Mouse (Mus musculus): Measurements from ENCODE around the gene Runx3. TPM values are rescaled to one million over a fixed set of nuclear protein-coding genes. Genes with fewer than 3 reads are reported as not detected.
A peak's percentile ranks its signal among the peaks of the same experiment; 100 is the strongest.

Gene Runx3
- polyA plus RNA-seq, 1 experiment from 2014 or later, result not detected

DNA sequence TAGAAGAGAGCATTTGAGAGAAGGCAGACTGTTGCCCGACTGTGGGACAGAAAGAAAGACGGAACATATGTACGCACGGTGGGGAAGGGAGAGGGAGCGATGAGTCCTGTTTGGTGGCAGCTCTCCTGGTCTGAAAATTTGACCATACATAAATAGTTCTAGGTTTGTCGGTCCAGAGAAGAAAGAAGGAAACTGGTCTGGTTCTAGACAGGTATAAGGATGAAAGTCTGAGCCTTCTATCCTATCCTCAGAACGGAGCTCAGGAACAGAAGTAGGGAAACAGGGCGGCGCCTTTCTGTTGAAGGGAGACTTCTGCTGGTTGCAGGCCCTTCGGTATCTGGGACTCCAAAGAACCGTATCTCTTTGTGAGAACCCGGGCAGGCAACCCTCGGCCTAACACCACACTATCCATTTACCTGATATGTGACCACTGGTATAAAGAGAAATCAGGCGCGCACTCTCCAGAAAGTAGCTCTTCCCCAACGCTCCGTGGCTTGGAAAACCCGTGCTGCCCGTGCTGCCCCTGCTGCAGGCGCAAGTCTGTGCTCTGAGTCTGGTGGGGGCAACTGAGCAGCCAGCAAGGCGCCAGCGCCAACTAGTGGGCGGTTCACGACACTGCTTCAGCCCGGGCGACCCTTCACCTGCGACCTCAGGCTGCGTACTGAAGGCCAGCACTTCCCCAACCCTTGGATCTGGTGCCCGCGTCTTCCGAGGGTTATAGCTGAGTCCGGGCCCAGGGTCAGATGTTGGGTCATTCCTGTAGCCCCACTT is 29.8 kb downstream of the Runx3 start:
- 2% methylated on average over 32 of the region's 32 CpGs for WGBS (ENCODE audit: insufficient replicate concordance)
- Histone ChIP-seq H3K9ac (ENCODE audit: low read depth, low read length) (no peak overlapping the region), H3K9me3 (replicated peaks; ENCODE audit: control insufficient read depth, low read length) (no peaks in the 10 kb centered on the region), H3K4me2 (peak overlapping the region; percentile 11; the same call in 1 of the 2 replicates), H3K27me3 (ENCODE audit: control insufficient read depth, insufficient read depth, low read length) (peaks cover 99% of the 10 kb centered on the region), H3K36me3 (ENCODE audit: control insufficient read depth, insufficient read depth, low read length) (no peaks in the 10 kb centered on the region), H3K27ac (ENCODE audit: low read depth, low read length) (no peak overlapping the region), H3K4me1 (ENCODE audit: control insufficient read depth, insufficient read depth, low read length) (peaks cover 15% of the 10 kb centered on the region), H3K4me3 (ENCODE audit: low read depth, low read length) (no peak overlapping the region)
- ATAC-seq (replicated peaks; ENCODE audit: insufficient number of reproducible peaks, low FRiP score, low TSS enrichment), result no peak

DNA sequence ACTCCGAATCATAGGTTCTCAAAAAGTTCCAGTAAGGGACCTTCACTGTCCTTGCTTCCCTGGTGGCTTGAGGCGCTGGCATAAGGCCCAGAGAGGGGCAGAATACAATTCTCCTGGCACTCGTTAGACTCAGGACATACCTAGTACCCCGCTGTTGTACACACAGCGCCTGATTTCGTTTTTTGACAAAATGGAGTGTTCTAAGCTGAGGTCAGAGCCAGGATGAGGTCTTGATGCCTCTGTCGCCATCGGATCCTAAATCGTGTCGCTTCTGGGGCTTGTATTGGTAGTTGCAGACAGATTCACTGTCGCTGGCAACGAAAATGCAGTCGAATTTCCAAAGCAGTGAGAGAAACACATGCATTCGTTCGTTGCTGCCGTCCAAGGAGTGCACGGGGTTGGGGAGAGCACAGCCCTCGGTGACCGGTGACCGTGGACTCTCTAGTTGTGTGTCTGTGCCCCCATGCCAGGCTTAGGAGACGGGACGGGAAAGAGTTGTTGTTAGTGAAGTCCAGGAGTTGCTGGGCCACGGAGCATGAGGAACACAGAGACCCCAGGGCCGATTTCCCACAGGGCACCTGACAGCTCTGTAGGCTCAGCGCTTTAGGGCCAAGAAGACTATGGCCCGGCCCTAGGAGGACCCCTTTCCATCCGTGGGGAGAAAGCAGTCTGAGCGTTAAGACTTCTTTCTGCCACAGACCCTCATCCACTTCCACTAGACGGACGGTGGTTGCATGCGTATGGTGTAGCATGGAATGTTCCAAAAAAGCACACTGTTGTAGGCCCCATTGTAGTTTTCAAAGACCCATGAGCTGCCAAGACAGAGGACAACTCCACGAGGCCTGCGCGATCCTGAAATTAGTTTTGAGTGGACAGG is 30.9 kb downstream of the Runx3 start:
- H3K4me2 ChIP-seq, result no peak overlapping the region; the same call in 1 of the 2 replicates
- no peak overlapping the region for H3K9ac ChIP-seq (ENCODE audit: low read depth, low read length)
- H3K4me1 ChIP-seq (ENCODE audit: control insufficient read depth, insufficient read depth, low read length), result peaks cover 14% of the 10 kb centered on the region
- no peaks in the 10 kb centered on the region for H3K9me3 ChIP-seq (replicated peaks; ENCODE audit: control insufficient read depth, low read length)
- peaks cover 99% of the 10 kb centered on the region for H3K27me3 ChIP-seq (ENCODE audit: control insufficient read depth, insufficient read depth, low read length)
- H3K36me3 ChIP-seq (ENCODE audit: control insufficient read depth, insufficient read depth, low read length), result no peaks in the 10 kb centered on the region
- ATAC-seq (replicated peaks; ENCODE audit: insufficient number of reproducible peaks, low FRiP score, low TSS enrichment), result no peak
- 8% methylated on average over 34 of the region's 34 CpGs for WGBS (ENCODE audit: insufficient replicate concordance)
- no peak overlapping the region for H3K27ac ChIP-seq (ENCODE audit: low read depth, low read length)
- peak overlapping the region; percentile 41; the same call in 1 of the 2 replicates for H3K4me3 ChIP-seq (ENCODE audit: low read depth, low read length)

DNA sequence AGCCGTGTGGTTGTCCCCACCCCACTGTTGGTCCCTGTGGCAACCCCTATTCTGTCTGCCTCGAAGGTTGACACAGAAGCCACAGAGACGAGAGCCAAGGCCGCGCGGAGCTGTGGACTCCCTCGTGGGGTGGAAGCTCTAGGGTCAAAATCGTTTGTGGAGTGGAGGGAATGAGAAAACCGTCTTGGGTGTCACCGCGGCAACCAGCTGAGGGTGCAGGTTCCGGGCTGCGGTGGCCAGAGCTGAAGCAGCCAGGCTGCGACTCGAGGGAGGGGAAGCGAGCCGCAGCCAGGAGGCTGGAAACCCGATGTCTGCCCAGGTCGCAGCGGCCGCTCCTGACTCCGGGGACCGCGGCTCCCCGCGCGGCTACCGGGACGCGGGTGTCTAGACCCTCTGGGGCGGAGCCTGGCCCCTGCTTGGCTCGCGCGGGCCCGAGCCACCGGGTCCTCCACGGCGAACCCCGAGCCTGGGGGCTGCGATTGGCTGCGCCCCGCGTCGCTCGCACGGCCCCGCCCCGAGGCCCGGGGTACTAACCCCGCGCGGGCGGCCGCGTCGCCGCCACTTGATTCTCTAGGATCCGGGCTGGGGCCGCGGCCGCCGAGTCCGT is 31.6 kb downstream of the Runx3 start:
- ATAC-seq (replicated peaks; ENCODE audit: insufficient number of reproducible peaks, low FRiP score, low TSS enrichment), result 0 out of 2 replicates have a peak, but pooled peaks have one; percentile 13
- Histone ChIP-seq H3K9ac (ENCODE audit: low read depth, low read length) (no peak overlapping the region; the same call in 1 of the 2 replicates), H3K4me2 (peak overlapping the region; percentile 64), H3K4me1 (ENCODE audit: control insufficient read depth, insufficient read depth, low read length) (peaks cover 10% of the 10 kb centered on the region), H3K27ac (ENCODE audit: low read depth, low read length) (no peak overlapping the region), H3K27me3 (ENCODE audit: control insufficient read depth, insufficient read depth, low read length) (peaks cover 99% of the 10 kb centered on the region), H3K4me3 (ENCODE audit: low read depth, low read length) (peak overlapping the region; percentile 41), H3K9me3 (replicated peaks; ENCODE audit: control insufficient read depth, low read length) (no peaks in the 10 kb centered on the region), H3K36me3 (ENCODE audit: control insufficient read depth, insufficient read depth, low read length) (no peaks in the 10 kb centered on the region)
- under 1% methylated on average over 63 of the region's 63 CpGs for WGBS (ENCODE audit: insufficient replicate concordance)

- Histone ChIP-seq H3K36me3 (ENCODE audit: control insufficient read depth, insufficient read depth, low read length) (no peaks in the 10 kb centered on the region), H3K27ac (ENCODE audit: low read depth, low read length) (no peak overlapping the region), H3K4me1 (ENCODE audit: control insufficient read depth, insufficient read depth, low read length) (peaks cover 10% of the 10 kb centered on the region), H3K9me3 (replicated peaks; ENCODE audit: control insufficient read depth, low read length) (no peaks in the 10 kb centered on the region), H3K9ac (ENCODE audit: low read depth, low read length) (no peak overlapping the region), H3K4me3 (ENCODE audit: low read depth, low read length) (peak overlapping the region; percentile 41), H3K27me3 (ENCODE audit: control insufficient read depth, insufficient read depth, low read length) (peaks cover 99% of the 10 kb centered on the region), H3K4me2 (peak overlapping the region; percentile 64)
- 1% methylated on average over 45 of the region's 45 CpGs for WGBS (ENCODE audit: insufficient replicate concordance)
- ATAC-seq (replicated peaks; ENCODE audit: insufficient number of reproducible peaks, low FRiP score, low TSS enrichment), result no peak
Observed at GRCm38 (mm10) chr4:135152834-135153259, 32.4 kb downstream of the Runx3 start.

DNA sequence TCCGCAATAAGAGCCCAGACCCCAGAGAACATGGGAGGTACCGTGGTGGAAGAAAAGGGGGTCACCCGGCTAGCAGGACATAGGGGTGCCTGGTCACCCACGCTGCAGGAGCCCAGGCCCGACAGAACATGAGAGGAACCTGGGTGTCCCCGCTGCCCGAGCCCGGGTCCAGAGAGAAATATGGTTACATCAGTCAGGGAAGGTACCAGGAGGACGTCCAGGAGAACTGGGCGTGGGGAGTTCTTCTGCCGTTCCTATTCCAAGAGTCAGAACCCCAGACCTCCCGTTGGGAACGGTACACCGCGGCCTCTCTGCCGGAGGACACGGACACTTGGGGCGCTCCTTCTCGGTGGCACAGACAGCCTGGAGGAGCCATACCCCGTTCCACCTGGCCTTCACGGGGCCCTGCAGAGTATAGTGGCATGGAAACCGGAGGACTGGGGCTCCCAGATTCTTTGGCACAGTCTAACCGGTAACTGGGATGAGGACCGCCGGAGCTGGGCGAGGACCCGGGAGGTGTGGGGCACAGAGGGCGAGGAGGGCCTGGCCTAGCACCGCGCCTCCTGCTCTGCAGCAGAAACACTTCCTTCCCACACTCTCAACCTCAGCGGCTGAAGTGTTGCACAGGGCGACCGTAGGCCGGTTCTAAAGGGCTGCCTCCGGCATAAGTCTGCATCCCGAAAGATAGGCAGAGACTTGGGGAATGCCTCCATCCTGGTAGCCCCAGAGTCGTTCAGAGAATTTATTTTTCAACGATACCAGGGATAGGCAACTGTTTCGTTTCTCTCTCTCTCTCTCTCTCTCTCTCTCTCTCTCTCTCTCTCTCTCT is 33.0 kb downstream of the Runx3 start:
- no peak overlapping the region for H3K9ac ChIP-seq (ENCODE audit: low read depth, low read length)
- peak overlapping the region; percentile 41 for H3K4me3 ChIP-seq (ENCODE audit: low read depth, low read length)
- H3K27me3 ChIP-seq (ENCODE audit: control insufficient read depth, insufficient read depth, low read length), result peaks cover 99% of the 10 kb centered on the region
- no peak overlapping the region; the same call in 1 of the 2 replicates for H3K4me2 ChIP-seq
- H3K9me3 ChIP-seq (replicated peaks; ENCODE audit: control insufficient read depth, low read length), result no peaks in the 10 kb centered on the region
- peaks cover 12% of the 10 kb centered on the region for H3K4me1 ChIP-seq (ENCODE audit: control insufficient read depth, insufficient read depth, low read length)
- no peak overlapping the region for H3K27ac ChIP-seq (ENCODE audit: low read depth, low read length)
- under 1% methylated on average over 39 of the region's 39 CpGs for WGBS (ENCODE audit: insufficient replicate concordance)
- ATAC-seq (replicated peaks; ENCODE audit: insufficient number of reproducible peaks, low FRiP score, low TSS enrichment), result no peak
- H3K36me3 ChIP-seq (ENCODE audit: control insufficient read depth, insufficient read depth, low read length), result no peaks in the 10 kb centered on the region

GRCm38 (mm10) chr4:135154089-135154949 is 33.9 kb downstream of the Runx3 start:
- H3K9me3 ChIP-seq (replicated peaks; ENCODE audit: control insufficient read depth, low read length), result no peaks in the 10 kb centered on the region
- no peak overlapping the region for H3K4me3 ChIP-seq (ENCODE audit: low read depth, low read length)
- no peak overlapping the region for H3K4me2 ChIP-seq
- no peak overlapping the region for H3K27ac ChIP-seq (ENCODE audit: low read depth, low read length)
- no peak overlapping the region for H3K9ac ChIP-seq (ENCODE audit: low read depth, low read length)
- peaks cover 99% of the 10 kb centered on the region for H3K27me3 ChIP-seq (ENCODE audit: control insufficient read depth, insufficient read depth, low read length)
- peaks cover 16% of the 10 kb centered on the region for H3K4me1 ChIP-seq (ENCODE audit: control insufficient read depth, insufficient read depth, low read length)
- 1% methylated on average over 21 of the region's 21 CpGs for WGBS (ENCODE audit: insufficient replicate concordance)
- ATAC-seq (replicated peaks; ENCODE audit: insufficient number of reproducible peaks, low FRiP score, low TSS enrichment), result no peak
- H3K36me3 ChIP-seq (ENCODE audit: control insufficient read depth, insufficient read depth, low read length), result no peaks in the 10 kb centered on the region

GRCm38 (mm10) chr4:135155106-135155800 is 34.8 kb downstream of the Runx3 start:
- 3% methylated on average over 29 of the region's 31 CpGs for WGBS (ENCODE audit: insufficient replicate concordance)
- no peak overlapping the region for H3K27ac ChIP-seq (ENCODE audit: low read depth, low read length)
- peaks cover 16% of the 10 kb centered on the region for H3K4me1 ChIP-seq (ENCODE audit: control insufficient read depth, insufficient read depth, low read length)
- no peaks in the 10 kb centered on the region for H3K36me3 ChIP-seq (ENCODE audit: control insufficient read depth, insufficient read depth, low read length)
- H3K9me3 ChIP-seq (replicated peaks; ENCODE audit: control insufficient read depth, low read length), result no peaks in the 10 kb centered on the region
- no peak overlapping the region for H3K9ac ChIP-seq (ENCODE audit: low read depth, low read length)
- H3K27me3 ChIP-seq (ENCODE audit: control insufficient read depth, insufficient read depth, low read length), result peaks cover 99% of the 10 kb centered on the region
- H3K4me2 ChIP-seq, result no peak overlapping the region
- no peak for ATAC-seq (replicated peaks; ENCODE audit: insufficient number of reproducible peaks, low FRiP score, low TSS enrichment)
- no peak overlapping the region for H3K4me3 ChIP-seq (ENCODE audit: low read depth, low read length)
